Mouse (Mus musculus) megakaryocyte, embryonic 14.5 days (primary cell): ENCODE results near the gene Evc2. TPM values are rescaled to one million over a fixed set of nuclear protein-coding genes. Genes with fewer than 3 reads are reported as not detected.

Experiments used
- H3K27me3 ChIP-seq: replicated peaks from 2 replicates; pipeline ENCODE3; 2012; ENCODE audit warnings: inconsistent platforms
- H3K36me3 ChIP-seq: replicated peaks from 2 replicates; pipeline ENCODE3; 2012; ENCODE audit warnings: low read length, inconsistent platforms, mixed read lengths
- H3K4me1 ChIP-seq: 2 replicates; pipeline ENCODE4 v1.6.1; 2012; ENCODE audit warnings: inconsistent platforms
- H3K4me3 ChIP-seq: replicated peaks from 2 replicates; pipeline ENCODE3; 2012; ENCODE audit warnings: moderate library complexity, mild to moderate bottlenecking, inconsistent platforms
- H3K9me3 ChIP-seq: 2 replicates; pipeline ENCODE4 v1.6.1; 2012; ENCODE audit warnings: inconsistent platforms
- FLI1 ChIP-seq: IDR thresholded peaks from 2 replicates; pipeline ENCODE4 v1.6.1; 2012; ENCODE audit warnings: low read length, inconsistent platforms, mixed read lengths
- GATA1 ChIP-seq: IDR thresholded peaks from 3 replicates; pipeline ENCODE4 v1.6.1; 2012; ENCODE audit warnings: mixed read lengths, low read length, inconsistent platforms, borderline replicate concordance
- polyA plus RNA-seq: library from polyadenylated mRNA; stranded (reverse); fragments of >175 nt; gene quantifications from 2 replicates; pipeline ENCODE4 v1.2.3, GENCODE M21; 2012; ENCODE audit warnings: low replicate concordance; ENCODE audit not compliant: insufficient read depth

The Evc2 gene
- 0.70 TPM in 1 of 2 replicates, not detected in the other for polyA plus RNA-seq

DNA sequence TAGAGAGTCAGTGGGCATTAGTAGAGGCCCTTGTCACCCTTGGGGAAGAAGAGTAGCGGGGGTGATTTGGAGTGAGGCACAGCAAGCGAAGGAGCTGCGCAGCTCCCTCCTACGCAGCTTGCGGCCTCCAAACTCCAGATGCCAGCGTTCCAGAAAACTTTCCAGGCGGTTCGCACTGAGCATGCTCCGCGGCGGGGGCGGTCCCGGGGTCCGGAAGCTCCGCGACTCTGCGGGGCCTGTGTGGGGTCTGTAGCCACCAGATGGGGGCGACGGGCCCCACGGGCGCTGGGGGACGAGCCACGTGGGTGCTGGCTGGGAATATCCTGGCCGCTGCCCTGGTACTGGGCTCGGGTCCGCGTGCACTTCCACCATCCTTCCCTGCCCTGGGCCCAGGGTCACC is at the start of gene Evc2:
Gene Evc2 (plus strand): TSS at position 212 of the 400 bp plus-strand sequence.
- Histone ChIP-seq H3K9me3 (peaks cover 9% of the 10 kb centered on the region), H3K27me3 (peaks cover 46% of the 10 kb centered on the region)
- no peak for TF ChIP-seq GATA1
- TF ChIP-seq FLI1: no peak

DNA sequence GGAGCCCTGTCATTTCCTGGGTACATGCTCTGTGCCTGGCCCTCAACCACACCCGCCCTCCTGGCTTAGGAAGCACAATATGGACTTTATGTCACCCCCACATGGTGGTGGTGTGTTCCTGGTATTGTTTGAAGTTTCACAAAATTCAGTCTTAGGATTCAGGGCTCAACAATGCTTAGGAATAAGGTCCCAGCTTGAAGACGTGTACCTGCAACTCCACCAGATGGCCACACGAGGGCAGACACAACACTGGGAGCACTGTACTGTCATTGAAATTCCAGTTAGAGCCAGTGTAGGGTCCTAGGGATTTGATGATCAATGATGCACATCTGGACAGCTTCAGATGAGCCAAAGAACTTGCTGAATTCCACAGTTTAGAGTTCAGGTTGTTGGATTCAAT is 49.1 kb upstream of the Evc2 start:
- no peaks in the 10 kb centered on the region for H3K9me3 ChIP-seq
- TF ChIP-seq FLI1: no peak
- no peak overlapping the region for H3K4me3 ChIP-seq
- H3K36me3 ChIP-seq: no peaks in the 10 kb centered on the region
- no peaks in the 10 kb centered on the region for H3K27me3 ChIP-seq
- no peaks in the 10 kb centered on the region for H3K4me1 ChIP-seq

More for the DNA sequence above, at the start of gene Evc2:
- Histone ChIP-seq H3K36me3 (no peaks in the 10 kb centered on the region), H3K4me1 (no peaks in the 10 kb centered on the region), H3K4me3 (peak within 1 kb of the TSS; percentile 23)

- no peaks in the 10 kb centered on the region for H3K4me1 ChIP-seq
- no peak for TF ChIP-seq GATA1
- TF ChIP-seq FLI1: no peak
- no peaks in the 10 kb centered on the region for H3K27me3 ChIP-seq
- no peak overlapping the region for H3K4me3 ChIP-seq
- H3K36me3 ChIP-seq: no peaks in the 10 kb centered on the region
- H3K9me3 ChIP-seq: no peaks in the 10 kb centered on the region
Observed at GRCm38 (mm10) chr5:37290983-37291382, 47.3 kb upstream of the Evc2 start.

DNA sequence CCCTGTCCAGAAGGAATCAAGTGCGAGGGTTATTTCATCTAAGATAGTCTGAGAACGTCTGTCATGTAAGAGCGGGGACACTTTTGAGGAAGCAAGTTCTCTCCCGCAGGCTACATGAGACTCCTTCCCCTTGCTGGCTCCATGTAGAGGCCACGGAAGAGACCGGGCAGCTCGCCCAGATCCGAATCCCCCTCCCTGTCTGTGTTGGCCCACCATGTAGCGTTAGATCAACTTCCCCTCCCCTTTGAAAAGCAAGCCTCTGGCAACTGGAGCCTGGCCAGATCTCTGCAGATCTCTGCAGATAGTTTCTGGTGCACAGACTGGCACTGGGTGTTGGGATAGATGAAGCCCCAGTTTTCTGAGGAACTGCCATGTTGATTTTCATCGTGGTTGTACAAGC is 41.6 kb upstream of the Evc2 start:
- H3K4me1 ChIP-seq: no peaks in the 10 kb centered on the region
- no peak overlapping the region for H3K4me3 ChIP-seq
- TF ChIP-seq FLI1 (no peak), GATA1 (no peak)
- H3K36me3 ChIP-seq: no peaks in the 10 kb centered on the region
- no peaks in the 10 kb centered on the region for H3K27me3 ChIP-seq
- H3K9me3 ChIP-seq: no peaks in the 10 kb centered on the region

DNA sequence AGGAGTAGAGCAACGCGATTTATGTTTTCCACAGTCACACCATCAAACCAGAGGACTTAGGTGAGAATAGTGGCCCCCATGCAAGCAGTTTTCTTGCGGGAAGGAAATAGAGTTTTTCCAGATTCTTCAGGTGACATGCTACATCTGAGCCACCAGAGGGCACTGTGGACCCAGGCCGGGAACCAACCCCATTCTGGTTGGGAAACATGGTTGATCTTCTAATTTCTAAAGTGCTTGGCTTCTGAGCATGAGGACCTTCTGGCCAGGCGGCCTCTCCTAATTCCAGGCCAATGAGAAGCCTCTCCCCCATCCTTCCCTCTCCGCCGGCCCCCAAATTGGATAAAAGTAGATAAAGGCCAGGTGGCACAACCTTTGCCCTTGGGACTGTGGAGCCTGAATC is 39.9 kb upstream of the Evc2 start:
- H3K4me1 ChIP-seq: no peaks in the 10 kb centered on the region
- H3K4me3 ChIP-seq: no peak overlapping the region
- TF ChIP-seq FLI1: no peak
- no peak for TF ChIP-seq GATA1
- H3K9me3 ChIP-seq: no peaks in the 10 kb centered on the region
- H3K27me3 ChIP-seq: no peaks in the 10 kb centered on the region
- H3K36me3 ChIP-seq: no peaks in the 10 kb centered on the region

- no peak overlapping the region for H3K4me3 ChIP-seq
- TF ChIP-seq FLI1: no peak
- TF ChIP-seq GATA1: no peak
- no peaks in the 10 kb centered on the region for H3K9me3 ChIP-seq
- H3K27me3 ChIP-seq: peaks cover 2% of the 10 kb centered on the region
- H3K36me3 ChIP-seq: no peaks in the 10 kb centered on the region
- H3K4me1 ChIP-seq: no peaks in the 10 kb centered on the region
Observed at GRCm38 (mm10) chr5:37310026-37310425, 28.3 kb upstream of the Evc2 start.

DNA sequence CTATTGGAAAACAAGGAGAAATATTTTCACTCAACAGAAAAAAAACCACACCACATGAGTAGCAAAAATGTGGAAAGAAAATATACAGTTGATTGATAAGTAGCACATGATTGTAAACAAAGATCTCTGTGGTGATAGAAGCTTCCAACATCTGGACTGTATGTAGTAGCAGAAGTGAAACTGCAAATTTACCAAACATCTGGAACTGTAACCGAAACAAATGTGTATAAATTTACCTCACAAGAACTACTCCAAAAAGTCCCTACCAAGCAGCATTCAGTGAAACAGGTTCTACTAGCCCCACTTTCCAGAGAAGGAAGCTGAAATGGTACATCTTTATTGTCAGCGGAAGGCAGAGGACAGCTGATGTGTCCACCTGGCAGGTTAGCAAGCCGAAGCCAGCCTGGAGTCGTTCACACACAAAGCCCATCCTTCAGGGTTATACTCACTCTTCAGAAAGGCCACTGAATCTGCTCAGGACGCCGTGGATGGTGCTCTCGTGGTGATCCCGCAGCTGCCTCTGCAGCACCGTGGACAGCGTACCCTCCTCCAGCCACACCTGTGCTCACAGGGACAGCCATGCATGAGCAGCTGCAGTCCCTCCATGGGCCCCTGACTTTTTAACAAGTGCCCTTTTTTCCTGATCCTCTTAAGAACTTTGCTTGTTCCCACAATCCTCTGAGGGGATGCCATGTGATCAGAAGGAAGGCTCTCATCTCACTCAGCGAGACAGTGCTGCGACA is 25.1 kb upstream of the Evc2 start:
- no peak for TF ChIP-seq GATA1
- no peak for TF ChIP-seq FLI1
- H3K36me3 ChIP-seq: no peaks in the 10 kb centered on the region
- H3K4me1 ChIP-seq: no peaks in the 10 kb centered on the region
- no peaks in the 10 kb centered on the region for H3K27me3 ChIP-seq
- H3K4me3 ChIP-seq: peak overlapping the region; percentile 35
- no peaks in the 10 kb centered on the region for H3K9me3 ChIP-seq

DNA sequence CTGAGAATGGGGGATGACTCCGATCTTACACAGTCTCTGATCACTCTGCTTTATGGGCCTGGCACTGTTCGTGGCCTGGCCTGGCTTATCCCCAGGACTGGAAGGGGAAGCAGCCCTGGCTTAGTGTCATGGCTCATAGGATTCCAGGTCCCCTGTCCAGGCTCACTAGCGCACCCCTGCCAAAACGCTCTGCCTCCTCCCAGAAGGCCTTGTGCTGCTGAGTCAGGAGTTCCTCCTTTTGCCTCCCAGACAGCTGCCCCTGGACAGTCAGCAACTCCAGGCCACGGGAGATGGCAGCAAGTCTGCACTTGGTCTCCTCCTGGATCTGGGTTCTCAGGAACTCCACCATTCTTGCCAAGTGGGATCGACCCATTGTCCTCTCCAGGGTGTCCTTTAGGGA is 19.6 kb upstream of the Evc2 start:
- no peak overlapping the region for H3K4me3 ChIP-seq
- peaks cover 6% of the 10 kb centered on the region; the same call in 1 of the 2 replicates for H3K9me3 ChIP-seq
- H3K4me1 ChIP-seq: no peaks in the 10 kb centered on the region
- TF ChIP-seq GATA1 (no peak), FLI1 (no peak)
- no peaks in the 10 kb centered on the region for H3K36me3 ChIP-seq
- H3K27me3 ChIP-seq: no peaks in the 10 kb centered on the region

GRCm38 (mm10) chr5:37320174-37320573 is 18.1 kb upstream of the Evc2 start:
- Histone ChIP-seq H3K9me3 (peaks cover 11% of the 10 kb centered on the region; the same call in 1 of the 2 replicates), H3K36me3 (no peaks in the 10 kb centered on the region), H3K4me3 (no peak overlapping the region), H3K4me1 (no peaks in the 10 kb centered on the region), H3K27me3 (no peaks in the 10 kb centered on the region)
- TF ChIP-seq GATA1: no peak
- no peak for TF ChIP-seq FLI1

GRCm38 (mm10) chr5:37320761-37321160 is 17.5 kb upstream of the Evc2 start:
- no peaks in the 10 kb centered on the region for H3K36me3 ChIP-seq
- H3K4me3 ChIP-seq: no peak overlapping the region
- H3K27me3 ChIP-seq: no peaks in the 10 kb centered on the region
- TF ChIP-seq FLI1 (no peak), GATA1 (no peak)
- no peaks in the 10 kb centered on the region for H3K4me1 ChIP-seq
- peaks cover 15% of the 10 kb centered on the region for H3K9me3 ChIP-seq

- Histone ChIP-seq H3K4me3 (no peak overlapping the region), H3K9me3 (peaks cover 19% of the 10 kb centered on the region), H3K27me3 (peaks cover 2% of the 10 kb centered on the region), H3K4me1 (no peaks in the 10 kb centered on the region), H3K36me3 (no peaks in the 10 kb centered on the region)
- TF ChIP-seq GATA1 (no peak), FLI1 (no peak)
Observed at GRCm38 (mm10) chr5:37326675-37327074, 11.6 kb upstream of the Evc2 start.
